In the genomic region with DNA sequence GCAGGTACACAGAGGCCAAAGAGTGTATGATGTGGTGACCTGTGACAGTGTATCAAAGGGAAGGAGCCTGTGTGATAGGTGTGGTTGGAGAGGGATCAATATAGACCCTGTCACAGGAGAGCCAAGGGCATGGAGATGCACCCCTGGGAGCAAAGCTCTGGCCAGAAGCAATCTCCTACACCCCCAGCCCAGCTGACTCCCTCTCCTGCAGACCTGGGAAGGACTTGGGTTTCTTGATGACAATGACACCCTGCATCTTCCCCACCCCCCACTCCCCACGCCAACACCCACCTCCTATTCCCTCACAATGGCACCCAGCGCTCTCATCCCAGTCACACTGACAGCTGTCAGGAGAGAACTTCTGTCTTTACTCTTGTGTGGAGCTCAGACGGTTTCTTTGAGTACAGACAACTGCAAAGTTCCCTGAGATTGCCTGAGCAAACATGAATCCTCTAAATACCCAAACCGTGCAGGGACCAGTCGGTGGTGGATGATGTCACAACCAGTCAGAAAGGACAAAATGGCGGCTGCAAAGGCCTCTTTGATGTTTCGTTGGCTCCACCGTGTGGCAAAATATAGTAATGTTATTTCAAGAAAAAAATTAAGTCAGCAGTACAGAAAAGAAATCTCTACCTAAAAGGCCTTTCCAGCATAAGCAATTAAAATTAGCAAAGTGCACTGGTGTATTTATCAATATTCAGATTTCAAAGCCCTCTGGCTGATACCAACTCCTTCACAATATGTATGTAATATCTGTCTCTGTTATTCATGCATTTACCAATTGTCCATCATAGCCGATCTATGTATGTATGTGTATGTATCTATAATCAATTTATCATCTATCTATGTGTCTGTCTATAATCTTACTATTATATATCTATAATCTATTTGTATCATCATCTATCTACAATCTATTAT, we compare ENCODE assay signal across 8 mouse cellular contexts. TPM values are rescaled to one million over a fixed set of nuclear protein-coding genes. Genes with fewer than 3 reads are reported as not detected.
DNase-seq lines count a peak whose midpoint lies in the region; ATAC-seq and TF ChIP-seq lines count a peak whose summit lies in the region.

No protein-coding gene starts in this region.

- H3K4me2 ChIP-seq in forebrain, embryonic 16.5 days (ENCODE audit: low read length): peak overlapping the region; percentile 67
- H3K4me2 ChIP-seq in neural tube, embryonic 14.5 days (ENCODE audit: low read depth, low read length): peak overlapping the region; percentile 70

- H3K36me3 ChIP-seq in MEL (ENCODE audit: control insufficient read depth in 1 of 2, insufficient read depth in 2 of 2, low read length in 2 of 2): no peaks in the 10 kb centered on the region
- no peaks in the 10 kb centered on the region for H3K36me3 ChIP-seq in forebrain, embryonic 16.5 days (ENCODE audit: control insufficient read depth, insufficient read depth)
- H3K36me3 ChIP-seq in neural tube, embryonic 14.5 days (ENCODE audit: control insufficient read depth, insufficient read depth, low read length): no peaks in the 10 kb centered on the region

- H3K9me3 ChIP-seq in MEL (replicated peaks; ENCODE audit: insufficient read depth, low read length): no peaks in the 10 kb centered on the region
- no peaks in the 10 kb centered on the region for H3K9me3 ChIP-seq in forebrain, embryonic 16.5 days (ENCODE audit: control insufficient read depth, low read length)
- H3K9me3 ChIP-seq in neural tube, embryonic 14.5 days (ENCODE audit: control insufficient read depth, low read length): no peaks in the 10 kb centered on the region

- H3K79me2 ChIP-seq in MEL (ENCODE audit: control insufficient read depth, insufficient read depth, low read length, poor library complexity): no peaks in the 10 kb centered on the region

- no peaks in the 10 kb centered on the region for H3K27me3 ChIP-seq in MEL (ENCODE audit: control insufficient read depth in 1 of 2, insufficient read depth in 2 of 2, low read length in 2 of 2)
- 0 out of 2 replicates have a peak, but pooled peaks cover 3% of the 10 kb centered on the region for H3K27me3 ChIP-seq in forebrain, embryonic 16.5 days (replicated peaks; ENCODE audit: control insufficient read depth, insufficient read depth, low read length)
- no peaks in the 10 kb centered on the region for H3K27me3 ChIP-seq in neural tube, embryonic 14.5 days (ENCODE audit: control insufficient read depth, insufficient read depth, low read length)

- H3K4me1 ChIP-seq in MEL (ENCODE audit: control insufficient read depth in 1 of 2, insufficient read depth in 2 of 2, low read length in 2 of 2): peaks cover 0 to 4% of the 10 kb centered on the region in 2 experiments; a peak in 2 of 4 replicates
- H3K4me1 ChIP-seq in forebrain, embryonic 16.5 days (replicated peaks; ENCODE audit: control insufficient read depth, insufficient read depth, low read length): no peaks in the 10 kb centered on the region; the same call in 1 of the 2 replicates
- no peaks in the 10 kb centered on the region for H3K4me1 ChIP-seq in neural tube, embryonic 14.5 days (ENCODE audit: control insufficient read depth, insufficient read depth, low read length)

- no peak for TF ChIP-seq EP300 in MEL (IDR thresholded peaks at IDR 0.05; ENCODE audit: low read depth in 1 of 2, low read length in 2 of 2)

- peak overlapping the region; percentile 51 to 64 for H3K4me3 ChIP-seq in MEL (ENCODE audit: control insufficient read depth in 1 of 2, insufficient read depth in 1 of 2, low read depth in 2 of 2, low read length in 2 of 2)
- peak overlapping the region; percentile 50 for H3K4me3 ChIP-seq in forebrain, embryonic 16.5 days (replicated peaks; ENCODE audit: low read length)
- peak overlapping the region; percentile 53 for H3K4me3 ChIP-seq in layer of hippocampus, adult 2 months
- peak overlapping the region; percentile 33 for H3K4me3 ChIP-seq in neural tube, embryonic 14.5 days (ENCODE audit: low read depth, low read length)

- peak overlapping the region; percentile 75 for H3K9ac ChIP-seq in MEL (ENCODE audit: control insufficient read depth, low read depth, low read length, poor library complexity, severe bottlenecking)
- peak overlapping the region; percentile 70 for H3K9ac ChIP-seq in forebrain, embryonic 16.5 days (replicated peaks; ENCODE audit: low read depth, low read length)
- peak overlapping the region; percentile 65 for H3K9ac ChIP-seq in neural tube, embryonic 14.5 days (replicated peaks; ENCODE audit: low read depth, low read length)

- 16% methylated on average over 9 of the region's 9 CpGs for WGBS in forebrain, embryonic 16.5 days
- WGBS in neural tube, embryonic 14.5 days: 20% methylated on average over 9 of the region's 9 CpGs

- peak; percentile 93 for DNase-seq in MEL (ENCODE audit: low read depth, low spot score)
- peak; percentile 75 for DNase-seq in cerebellum, adult 11-12 months
- peak; percentile 78 for DNase-seq in heart, postnatal 4 days
- DNase-seq in layer of hippocampus, adult 2 months (ENCODE audit: low spot score in 2 of 2): peak; percentile 80 to 90
- peak; percentile 66 to 78 for DNase-seq in lung, adult 18-20 months
- DNase-seq in thymus, adult 18-20 months: peak; percentile 26 to 58

- no peak overlapping the region for H3K27ac ChIP-seq in MEL (ENCODE audit: control insufficient read depth, low read depth, low read length)
- peak overlapping the region; percentile 74 for H3K27ac ChIP-seq in forebrain, embryonic 16.5 days (ENCODE audit: low read length)
- H3K27ac ChIP-seq in layer of hippocampus, adult 2 months: peak overlapping the region; percentile 91
- peak overlapping the region; percentile 84 for H3K27ac ChIP-seq in neural tube, embryonic 14.5 days (ENCODE audit: low read depth, low read length)

- peak; percentile 95 for ATAC-seq in forebrain, embryonic 16.5 days
- ATAC-seq in neural tube, embryonic 14.5 days (ENCODE audit: low read depth): peak; percentile 89; the same call in 1 of the 2 replicates

- peak; percentile 36 to 99 (median 70) for TF ChIP-seq CTCF in MEL (IDR thresholded peaks at IDR 0.05 in 2 of 3, conservative IDR thresholded peaks at IDR 0.05 in 1 of 3; ENCODE audit: control insufficient read depth in 1 of 3, insufficient read depth in 1 of 3, low read depth in 2 of 3, low read length in 3 of 3, poor library complexity in 1 of 3, severe bottlenecking in 1 of 3)
- TF ChIP-seq CTCF in layer of hippocampus, adult 2 months (conservative IDR thresholded peaks at IDR 0.05): peak; percentile 85

- TF ChIP-seq POLR2A in MEL (IDR thresholded peaks at IDR 0.05; ENCODE audit: control insufficient read depth in 1 of 2, insufficient read depth in 1 of 2, low read depth in 1 of 2, low read length in 2 of 2, poor library complexity in 1 of 2): peak in 1 of 2 experiments; percentile 45; a peak in 1 of 4 replicates

- no peak; the same call in none of the 2 replicates for TF ChIP-seq RAD21 in MEL (IDR thresholded peaks at IDR 0.05; ENCODE audit: low read depth, low read length)

TF ChIP-seq in MEL, 35 proteins besides CTCF, POLR2A, EP300 and RAD21:
- TF ChIP-seq TBP (IDR thresholded peaks at IDR 0.05; ENCODE audit: low read depth, low read length) (0 out of 2 replicates have a peak, but pooled peaks have one; percentile 35), E2F4 (IDR thresholded peaks at IDR 0.05; ENCODE audit: borderline replicate concordance, low read depth, low read length) (no peak), USF1 (IDR thresholded peaks at IDR 0.05; ENCODE audit: low read depth, low read length) (no peak), MXI1 (IDR thresholded peaks at IDR 0.05; ENCODE audit: low read depth, low read length) (peak; percentile 63), SMC3 (IDR thresholded peaks at IDR 0.05; ENCODE audit: low read depth, low read length) (peak; percentile 98), ZNF384 (IDR thresholded peaks at IDR 0.05; ENCODE audit: low read depth, low read length) (peak; percentile 84), MAZ (IDR thresholded peaks at IDR 0.05; ENCODE audit: low read depth, low read length) (no peak), HCFC1 (IDR thresholded peaks at IDR 0.05; ENCODE audit: low read depth, low read length) (peak; percentile 73), JUND (IDR thresholded peaks at IDR 0.05; ENCODE audit: low read depth, low read length) (peak; percentile 67; the same call in 1 of the 2 replicates), ETS1 (IDR thresholded peaks at IDR 0.05; ENCODE audit: low read depth, low read length) (no peak; the same call in 1 of the 2 replicates), SIN3A (IDR thresholded peaks at IDR 0.05; ENCODE audit: low read length) (peak; percentile 87), ZMIZ1 (IDR thresholded peaks at IDR 0.05; ENCODE audit: low read depth, low read length) (no peak), ZC3H11A (IDR thresholded peaks at IDR 0.05; ENCODE audit: low read depth, low read length) (peak; percentile 99), RCOR1 (IDR thresholded peaks at IDR 0.05; ENCODE audit: low read depth, low read length) (0 out of 2 replicates have a peak, but pooled peaks have one; percentile 5), MYC (IDR thresholded peaks at IDR 0.05; ENCODE audit: low read depth, low read length) (peak; percentile 67), BHLHE40 (IDR thresholded peaks at IDR 0.05; ENCODE audit: borderline replicate concordance, low read depth, low read length) (0 out of 2 replicates have a peak, but pooled peaks have one; percentile 20), MYB (IDR thresholded peaks at IDR 0.05; ENCODE audit: low read depth, low read length) (no peak), UBTF (IDR thresholded peaks at IDR 0.05; ENCODE audit: borderline replicate concordance, insufficient read depth, low read depth, low read length) (no peak), KAT2A (conservative IDR thresholded peaks at IDR 0.05; ENCODE audit: low read depth, low read length) (no peak)

RNA-seq across cellular contexts. Expression of gene Capn2, which starts 21.9 kb away (rescaled TPM):
- 10.6 and 13.6 TPM in 2 replicates for total RNA-seq in MEL (2012; rRNA removed)
- 10 to 100 TPM in 1 of 2 experiments, not detected in 1; 19.3 TPM for polyA plus RNA-seq in MEL (2012; ENCODE audit: insufficient read depth in 1 of 2, insufficient read length in 2 of 2, low read depth in 1 of 2, low replicate concordance in 2 of 2, missing spikeins in 1 of 2)
- 70.3 and 76.2 TPM in 2 replicates for polyA plus RNA-seq in forebrain, embryonic 16.5 days (2015; fragmentation: Nextera tagmentation; extraction: Ambion mirVana)
- total RNA-seq in heart, postnatal 4 days (2021): 10 to 100 TPM; 86.6 to 89.9 TPM
- 10 to 100 TPM; 56.4 to 61.1 TPM for total RNA-seq in layer of hippocampus, adult 2 months (2021)
- polyA plus RNA-seq in neural tube, embryonic 14.5 days (2014; fragmentation: Nextera tagmentation; extraction: Ambion mirVana): 64.8 and 91.7 TPM in 2 replicates

RNA-seq across cellular contexts. Expression of gene Capn8, which starts 25.5 kb away (rescaled TPM):
- not detected in 2 replicates for total RNA-seq in MEL (2012; rRNA removed)
- not detected for polyA plus RNA-seq in MEL (2012; ENCODE audit: insufficient read depth in 1 of 2, insufficient read length in 2 of 2, low read depth in 1 of 2, low replicate concordance in 2 of 2, missing spikeins in 1 of 2)
- polyA plus RNA-seq in forebrain, embryonic 16.5 days (2015; fragmentation: Nextera tagmentation; extraction: Ambion mirVana): 0.14 TPM in 1 of 2 replicates, not detected in the other
- not detected for total RNA-seq in heart, postnatal 4 days (2021)
- not detected for total RNA-seq in layer of hippocampus, adult 2 months (2021)
- 0.14 TPM in 1 of 2 replicates, not detected in the other for polyA plus RNA-seq in neural tube, embryonic 14.5 days (2014; fragmentation: Nextera tagmentation; extraction: Ambion mirVana)

Comparison
In these comparisons a context has a peak if more than half of its experiments do, and no peak if none do; other contexts are left out.
1. DNase-seq: peak in every context shown above with its lines; median percentile 93 in MEL; 85 in layer of hippocampus, adult 2 months; 78 in heart, postnatal 4 days; 75 in cerebellum, adult 11-12 months; 72 in lung, adult 18-20 months; 42 in thymus, adult 18-20 months.